In the genomic region with DNA sequence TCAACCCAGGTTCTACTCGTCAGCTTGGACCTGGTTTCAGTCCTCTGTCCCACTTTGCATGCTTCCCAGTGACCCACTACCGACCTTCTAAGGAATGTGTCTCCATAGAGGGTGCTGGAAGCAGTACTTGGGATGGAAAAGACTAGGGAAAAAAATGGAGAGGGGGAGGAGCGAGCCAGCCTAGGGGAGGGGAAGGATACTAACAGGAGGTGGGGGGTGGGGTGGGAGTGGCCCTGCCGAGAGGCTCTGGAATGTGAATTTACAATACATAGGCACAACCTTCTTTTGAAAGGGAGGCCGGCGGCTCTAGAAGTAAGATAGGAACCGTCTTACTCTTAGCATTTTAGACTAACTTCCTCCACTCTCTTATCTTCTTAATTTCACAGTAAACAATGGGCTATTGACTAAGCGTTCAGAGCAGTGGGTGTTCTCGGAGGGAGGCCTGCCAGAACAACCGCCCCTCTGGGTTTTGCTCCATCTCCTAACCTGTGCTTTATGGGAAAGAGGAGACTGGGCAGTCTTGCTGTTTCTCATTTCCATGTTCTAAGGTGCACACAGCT, we compare ENCODE assay signal across 8 mouse cellular contexts.
DNase-seq lines count a peak whose midpoint lies in the region; ATAC-seq lines count a peak whose summit lies in the region.

No protein-coding gene starts in this region.

- WGBS in kidney, embryonic 14.5 days, result 15% methylated on average over 10 of the region's 10 CpGs
- WGBS in intestine, embryonic 16.5 days, result 17% methylated on average over 10 of the region's 10 CpGs
- 7% methylated on average over 10 of the region's 10 CpGs for WGBS in neural tube, embryonic 11.5 days

- H3K4me3 ChIP-seq in kidney, embryonic 14.5 days (ENCODE audit: low read length), result no peak overlapping the region
- no peak overlapping the region for H3K4me3 ChIP-seq in intestine, embryonic 16.5 days (ENCODE audit: low read length)
- no peak overlapping the region for H3K4me3 ChIP-seq in neural tube, embryonic 11.5 days (ENCODE audit: low read depth, low read length)

- peak overlapping the region; percentile 43; the same call in 1 of the 2 replicates for H3K27ac ChIP-seq in kidney, embryonic 14.5 days (ENCODE audit: low read depth, low read length)
- peak overlapping the region; percentile 26; the same call in 1 of the 2 replicates for H3K27ac ChIP-seq in intestine, embryonic 16.5 days (ENCODE audit: low read length)
- H3K27ac ChIP-seq in neural tube, embryonic 11.5 days (ENCODE audit: low read depth, low read length), result no peak overlapping the region

- no peak for DNase-seq in kidney, adult 9 months
- peak; percentile 77 for DNase-seq in embryo, embryonic 10.5 days (ENCODE audit: low spot score)
- DNase-seq in neural tube, embryonic 11.5 days (ENCODE audit: low spot score), result peak; percentile 35
- DNase-seq in cerebellum, adult 11-12 months, result no peak
- no peak for DNase-seq in frontal cortex, adult 2 months (ENCODE audit: extremely low spot score in 1 of 2, low spot score in 1 of 2)
- no peak for DNase-seq in left cerebral cortex, postnatal 14 days (ENCODE audit: low spot score in 2 of 2)

- H3K4me1 ChIP-seq in kidney, embryonic 14.5 days (ENCODE audit: control insufficient read depth, insufficient read depth, low read length), result peaks cover 22% of the 10 kb centered on the region
- peaks cover 18% of the 10 kb centered on the region for H3K4me1 ChIP-seq in intestine, embryonic 16.5 days (ENCODE audit: control insufficient read depth, insufficient read depth, low read length)
- peaks cover 3% of the 10 kb centered on the region; the same call in 1 of the 2 replicates for H3K4me1 ChIP-seq in neural tube, embryonic 11.5 days (ENCODE audit: control insufficient read depth, insufficient read depth, low read length)

- intact Hi-C loops in left cerebral cortex, postnatal 14 days (cut with DNase I), result no loop called here

- ATAC-seq in kidney, embryonic 14.5 days (ENCODE audit: low FRiP score, low TSS enrichment), result peak; percentile 63
- ATAC-seq in intestine, embryonic 16.5 days, result peak; percentile 86
- ATAC-seq in neural tube, embryonic 11.5 days (ENCODE audit: insufficient read depth, low FRiP score, low TSS enrichment), result 0 out of 2 replicates have a peak, but pooled peaks have one; percentile 9

- H3K27me3 ChIP-seq in kidney, embryonic 14.5 days (ENCODE audit: control insufficient read depth, insufficient read depth, low read length), result no peaks in the 10 kb centered on the region
- no peaks in the 10 kb centered on the region for H3K27me3 ChIP-seq in intestine, embryonic 16.5 days (replicated peaks; ENCODE audit: control insufficient read depth, insufficient read depth, low read length)
- no peaks in the 10 kb centered on the region for H3K27me3 ChIP-seq in neural tube, embryonic 11.5 days (ENCODE audit: control insufficient read depth, insufficient read depth, low read length)

- H3K9me3 ChIP-seq in kidney, embryonic 14.5 days (ENCODE audit: control insufficient read depth, low read length), result no peaks in the 10 kb centered on the region
- no peaks in the 10 kb centered on the region for H3K9me3 ChIP-seq in intestine, embryonic 16.5 days (ENCODE audit: control insufficient read depth, low read length)
- H3K9me3 ChIP-seq in neural tube, embryonic 11.5 days (ENCODE audit: control insufficient read depth, low read length), result no peaks in the 10 kb centered on the region

- no peaks in the 10 kb centered on the region for H3K36me3 ChIP-seq in kidney, embryonic 14.5 days (ENCODE audit: control insufficient read depth, insufficient read depth, low read length)
- H3K36me3 ChIP-seq in intestine, embryonic 16.5 days (ENCODE audit: control insufficient read depth, insufficient read depth, low read length), result no peaks in the 10 kb centered on the region
- no peaks in the 10 kb centered on the region for H3K36me3 ChIP-seq in neural tube, embryonic 11.5 days (ENCODE audit: control insufficient read depth, insufficient read depth, low read length)

- no peak overlapping the region for H3K9ac ChIP-seq in kidney, embryonic 14.5 days (ENCODE audit: low read depth, low read length)
- no peak overlapping the region for H3K9ac ChIP-seq in intestine, embryonic 16.5 days (ENCODE audit: low read depth, low read length)
- H3K9ac ChIP-seq in neural tube, embryonic 11.5 days (ENCODE audit: low read length), result no peak overlapping the region

- H3K4me2 ChIP-seq in kidney, embryonic 14.5 days (replicated peaks; ENCODE audit: low read depth, low read length), result peak overlapping the region; percentile 15; the same call in 1 of the 2 replicates
- no peak overlapping the region for H3K4me2 ChIP-seq in intestine, embryonic 16.5 days (ENCODE audit: low read depth, low read length)
- no peak overlapping the region for H3K4me2 ChIP-seq in neural tube, embryonic 11.5 days (ENCODE audit: low read depth)

Comparison
In these comparisons a context has a peak if more than half of its experiments do, and no peak if none do; other contexts are left out.
1. ATAC-seq: peak in every context shown above with its lines; median percentile 86 in intestine, embryonic 16.5 days; 63 in kidney, embryonic 14.5 days; 9 in neural tube, embryonic 11.5 days.
2. DNase-seq: peak in embryo, embryonic 10.5 days (single experiment) and neural tube, embryonic 11.5 days (single experiment); none in kidney, adult 9 months (single experiment), cerebellum, adult 11-12 months (single experiment), frontal cortex, adult 2 months (0 of 2) and left cerebral cortex, postnatal 14 days (0 of 2).